Comparison of ENCODE assay signal across 10 mouse cellular contexts in genomic region chr17:80775178-80775788, GRCm38 (mm10). TPM values are rescaled to one million over a fixed set of nuclear protein-coding genes. Genes with fewer than 3 reads are reported as not detected.
DNase-seq lines count a peak whose midpoint lies in the region; ATAC-seq lines count a peak whose summit lies in the region.
"Had no signal": no experiment of that assay in that cellular context is flagged by ENCODE, and none has a peak within 500 bp of the region (broad histone marks: within the 10 kb centered on the region; RNA-seq: fewer than 3 reads in every experiment).

No protein-coding gene starts in this region.

- peak; percentile 37 to 74 for DNase-seq in left cerebral cortex, postnatal 25 days (ENCODE audit: low spot score in 2 of 2)
- DNase-seq in left cerebral cortex, postnatal 4 days: no peak
- DNase-seq in adrenal gland, postnatal 14 days: peak; percentile 27
- DNase-seq in gastrocnemius, postnatal 25 days: peak; percentile 38
- peak; percentile 19 for DNase-seq in right cerebral cortex, postnatal 14 days
- no peak for DNase-seq in urinary bladder, postnatal 25 days (ENCODE audit: low spot score)
- DNase-seq: cerebellum, adult 2 months; lung, embryonic 14.5 days had no signal

- no peak for ATAC-seq in inflammation-experienced regulatory T-cells, adult 6 months
- ATAC-seq: forebrain, embryonic 16.5 days had no signal

- intact Hi-C loops in left cerebral cortex, postnatal 25 days (cut with DNase I): loop anchor here (2.0 kb wide), 1 partner anchor 26 kb away; no protein-coding TSS in a partner anchor
- intact Hi-C loops in left cerebral cortex, postnatal 4 days (cut with DNase I): no loop called here

RNA-seq across cellular contexts. Expression of gene Map4k3, which starts 47.0 kb away (rescaled TPM):
- 10 to 100 TPM; 62.3 to 72.3 TPM for total RNA-seq in left cerebral cortex, postnatal 25 days (2021)
- total RNA-seq in left cerebral cortex, postnatal 4 days (2021): 10 to 100 TPM; 67.7 to 72.9 TPM
- 42.5 and 44.8 TPM in 2 replicates for total RNA-seq in adrenal gland, postnatal 14 days (2021)
- 10 to 100 TPM; 12.4 to 15.0 TPM for total RNA-seq in gastrocnemius, postnatal 25 days (2021)
- 1 to 10 TPM in 2 of 3 experiments, under 1 TPM in 1; 0.85 to 5.3 (median 4.8) TPM for polyA plus RNA-seq in inflammation-experienced regulatory T-cells, adult 6 months (2017; shearing (Covaris generic))

Comparison
In these comparisons a context has a peak if more than half of its experiments do, and no peak if none do; other contexts are left out.
1. DNase-seq: peak in left cerebral cortex, postnatal 25 days (2 of 2), adrenal gland, postnatal 14 days (single experiment), gastrocnemius, postnatal 25 days (single experiment) and right cerebral cortex, postnatal 14 days (single experiment); none in left cerebral cortex, postnatal 4 days (single experiment) and urinary bladder, postnatal 25 days (single experiment).